Mouse (Mus musculus): ENCODE measurements around the gene Teddm1a. TPM values are rescaled to one million over a fixed set of nuclear protein-coding genes. Genes with fewer than 3 reads are reported as not detected.
A peak's percentile ranks its signal among the peaks of the same experiment; 100 is the strongest.

The Teddm1a gene
- total and polyA plus RNA-seq, 3 experiments = not detected

DNA sequence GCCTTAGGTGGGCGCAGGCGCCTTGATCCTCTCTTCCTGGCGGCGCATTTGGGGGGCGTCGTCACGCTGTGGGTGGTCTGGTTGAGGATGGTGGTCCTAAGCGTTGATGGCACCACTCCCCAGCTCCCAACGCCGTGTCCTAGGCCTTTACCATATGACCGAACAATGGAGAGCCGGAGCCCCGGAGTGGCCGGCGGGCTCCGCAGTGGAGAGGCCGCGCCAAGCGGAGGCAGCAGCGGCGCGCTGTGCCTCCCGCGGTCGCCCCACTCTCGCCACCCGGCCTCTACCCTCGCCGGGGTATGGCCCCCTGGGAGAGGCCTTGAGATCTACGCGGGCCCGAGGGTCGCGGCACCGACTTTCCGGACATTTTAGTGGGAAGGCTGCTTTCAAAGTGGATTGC lies 8.8 kb downstream of the Teddm1a start:
- H3K36me3 ChIP-seq (ENCODE audit: control insufficient read depth, insufficient read depth, low read length) = peaks cover 31% of the 10 kb centered on the region
- H3K27ac ChIP-seq = peak overlapping the region; percentile 98
- no peak for DNase-seq
- no peak for TF ChIP-seq EP300 (IDR thresholded peaks at IDR 0.05; ENCODE audit: insufficient read depth, low read depth, low read length)
- no peak for TF ChIP-seq POLR2A (IDR thresholded peaks at IDR 0.05; ENCODE audit: insufficient read depth, low read depth, low read length)
- no peak for TF ChIP-seq CTCF (IDR thresholded peaks at IDR 0.05)
- intact Hi-C loops (cut with DNase I) = no loop called here
- H3K79me2 ChIP-seq (replicated peaks; ENCODE audit: control insufficient read depth, insufficient read depth, low read length) = no peaks in the 10 kb centered on the region
- H3K9ac ChIP-seq (ENCODE audit: low read depth, low read length) = peak overlapping the region; percentile 89
- H3K4me1 ChIP-seq (ENCODE audit: control insufficient read depth, insufficient read depth, low read length) = peaks cover 10% of the 10 kb centered on the region
- peak overlapping the region; percentile 81 for H3K4me3 ChIP-seq
- H3K27me3 ChIP-seq (ENCODE audit: control insufficient read depth, insufficient read depth, low read length) = no peaks in the 10 kb centered on the region
- under 1% methylated on average over 36 of the region's 36 CpGs for WGBS

DNA sequence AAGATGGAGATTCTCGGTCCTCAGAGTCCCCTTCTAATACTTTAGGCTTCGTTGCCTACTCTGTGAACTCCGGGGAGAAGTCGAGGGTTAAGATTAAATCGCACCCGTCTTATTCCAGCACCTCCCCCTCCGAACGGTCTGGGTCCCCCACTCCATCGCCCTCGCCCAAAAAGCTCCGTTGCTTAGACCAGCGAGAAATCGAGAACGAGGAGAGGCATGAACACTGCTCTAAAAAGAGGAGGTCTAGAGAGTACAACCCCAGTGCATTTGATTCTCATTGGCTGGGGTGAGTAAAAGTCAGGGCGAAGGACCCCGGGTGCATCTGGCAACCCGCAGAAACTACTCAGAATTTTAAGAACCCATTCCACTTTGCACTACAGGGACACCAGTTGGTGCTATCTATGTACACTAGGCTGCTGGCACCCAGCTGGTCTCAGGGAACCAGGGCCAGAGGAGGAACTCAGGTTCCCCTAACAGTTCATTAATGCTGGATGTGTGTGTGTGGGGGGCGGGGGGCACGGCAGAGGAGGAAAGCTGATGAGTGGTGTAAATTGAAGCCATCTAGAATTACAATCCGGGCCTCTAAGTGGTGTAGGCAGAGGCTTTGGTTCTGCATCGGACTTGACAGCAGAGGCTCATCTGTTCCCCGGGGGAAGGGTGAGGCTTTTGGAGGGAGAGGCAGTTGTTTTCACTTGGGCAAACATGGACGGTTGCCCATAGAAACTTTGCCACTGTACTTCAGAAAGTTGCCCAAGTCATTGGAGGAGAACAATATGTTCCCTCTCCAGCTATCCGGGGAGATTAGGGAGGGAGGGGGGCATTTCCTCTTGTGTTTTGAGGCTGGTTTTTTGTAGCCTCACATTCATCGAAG lies 9.6 kb downstream of the Teddm1a start:
- peak overlapping the region; percentile 81 for H3K4me3 ChIP-seq
- TF ChIP-seq EP300 (IDR thresholded peaks at IDR 0.05; ENCODE audit: insufficient read depth, low read depth, low read length) (peak; percentile 54; the same call in 1 of the 2 replicates), POLR2A (IDR thresholded peaks at IDR 0.05; ENCODE audit: insufficient read depth, low read depth, low read length) (no peak)
- no peaks in the 10 kb centered on the region for H3K27me3 ChIP-seq (ENCODE audit: control insufficient read depth, insufficient read depth, low read length)
- intact Hi-C loops (cut with DNase I) = loop anchor here (1.0 kb wide), 1 partner anchor 21 kb away; no protein-coding TSS in a partner anchor
- peaks cover 10% of the 10 kb centered on the region for H3K4me1 ChIP-seq (ENCODE audit: control insufficient read depth, insufficient read depth, low read length)
- peak; percentile 68 to 74 for DNase-seq
- H3K79me2 ChIP-seq (replicated peaks; ENCODE audit: control insufficient read depth, insufficient read depth, low read length) = no peaks in the 10 kb centered on the region
- H3K9ac ChIP-seq (ENCODE audit: low read depth, low read length) = peak overlapping the region; percentile 89
- WGBS = 1% methylated on average over 25 of the region's 25 CpGs
- H3K27ac ChIP-seq = peak overlapping the region; percentile 98
- peaks cover 33% of the 10 kb centered on the region for H3K36me3 ChIP-seq (ENCODE audit: control insufficient read depth, insufficient read depth, low read length)

DNA sequence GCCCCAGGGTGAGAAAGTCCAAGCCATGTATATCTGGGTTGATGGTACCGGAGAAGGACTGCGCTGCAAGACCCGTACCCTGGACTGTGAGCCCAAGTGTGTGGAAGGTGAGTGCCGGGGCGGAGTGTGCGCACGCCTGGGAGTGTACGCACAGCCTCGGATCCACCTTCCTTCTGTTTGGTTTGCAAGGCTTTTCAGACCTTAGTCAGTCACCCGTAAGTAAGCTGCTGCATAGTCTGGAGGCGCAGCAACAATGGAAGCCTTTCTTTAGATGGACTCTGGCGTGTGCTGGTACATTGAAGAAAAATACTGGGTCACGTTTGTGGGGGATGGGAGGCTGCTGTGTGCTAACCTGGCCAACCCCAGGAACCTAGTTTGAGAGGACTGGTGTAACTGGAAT lies 11.5 kb downstream of the Teddm1a start:
- H3K27me3 ChIP-seq (ENCODE audit: control insufficient read depth, insufficient read depth, low read length) = no peaks in the 10 kb centered on the region
- TF ChIP-seq POLR2A (IDR thresholded peaks at IDR 0.05; ENCODE audit: insufficient read depth, low read depth, low read length) = no peak
- TF ChIP-seq CTCF (IDR thresholded peaks at IDR 0.05) = no peak
- TF ChIP-seq EP300 (IDR thresholded peaks at IDR 0.05; ENCODE audit: insufficient read depth, low read depth, low read length) = no peak
- intact Hi-C loops (cut with DNase I) = no loop called here
- no peak overlapping the region for H3K4me3 ChIP-seq
- H3K4me1 ChIP-seq (ENCODE audit: control insufficient read depth, insufficient read depth, low read length) = peaks cover 10% of the 10 kb centered on the region
- WGBS = 91% methylated on average over 13 of the region's 13 CpGs
- no peak for DNase-seq
- no peak overlapping the region for H3K9ac ChIP-seq (ENCODE audit: low read depth, low read length)
- no peaks in the 10 kb centered on the region for H3K79me2 ChIP-seq (replicated peaks; ENCODE audit: control insufficient read depth, insufficient read depth, low read length)
- H3K27ac ChIP-seq = no peak overlapping the region
- H3K36me3 ChIP-seq (ENCODE audit: control insufficient read depth, insufficient read depth, low read length) = peaks cover 41% of the 10 kb centered on the region

DNA sequence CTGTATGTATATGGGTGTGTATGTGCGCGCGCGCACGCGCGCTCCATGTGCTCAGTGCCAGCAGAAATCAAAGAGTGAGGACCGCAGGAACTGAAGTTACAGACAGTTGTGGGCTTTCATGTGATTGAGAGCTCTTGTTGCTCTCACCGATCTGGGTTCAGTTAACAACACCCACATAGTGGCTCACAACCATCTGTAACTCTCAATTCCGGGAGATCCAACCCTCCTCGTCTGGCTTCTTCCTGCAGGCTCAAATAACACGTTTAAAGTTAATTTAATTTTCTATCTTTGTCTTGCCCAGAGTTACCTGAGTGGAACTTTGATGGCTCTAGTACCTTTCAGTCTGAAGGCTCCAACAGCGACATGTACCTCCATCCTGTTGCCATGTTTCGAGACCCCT lies 12.7 kb downstream of the Teddm1a start:
- 90% methylated on average over 14 of the region's 14 CpGs for WGBS
- Histone ChIP-seq H3K4me1 (ENCODE audit: control insufficient read depth, insufficient read depth, low read length) (peaks cover 11% of the 10 kb centered on the region), H3K79me2 (replicated peaks; ENCODE audit: control insufficient read depth, insufficient read depth, low read length) (no peaks in the 10 kb centered on the region), H3K27ac (no peak overlapping the region), H3K36me3 (ENCODE audit: control insufficient read depth, insufficient read depth, low read length) (peaks cover 50% of the 10 kb centered on the region), H3K4me3 (no peak overlapping the region), H3K27me3 (ENCODE audit: control insufficient read depth, insufficient read depth, low read length) (no peaks in the 10 kb centered on the region), H3K9ac (ENCODE audit: low read depth, low read length) (no peak overlapping the region)
- intact Hi-C loops (cut with DNase I) = no loop called here
- DNase-seq = no peak
- TF ChIP-seq CTCF (IDR thresholded peaks at IDR 0.05) = no peak
- no peak for TF ChIP-seq POLR2A (IDR thresholded peaks at IDR 0.05; ENCODE audit: insufficient read depth, low read depth, low read length)
- no peak for TF ChIP-seq EP300 (IDR thresholded peaks at IDR 0.05; ENCODE audit: insufficient read depth, low read depth, low read length)

DNA sequence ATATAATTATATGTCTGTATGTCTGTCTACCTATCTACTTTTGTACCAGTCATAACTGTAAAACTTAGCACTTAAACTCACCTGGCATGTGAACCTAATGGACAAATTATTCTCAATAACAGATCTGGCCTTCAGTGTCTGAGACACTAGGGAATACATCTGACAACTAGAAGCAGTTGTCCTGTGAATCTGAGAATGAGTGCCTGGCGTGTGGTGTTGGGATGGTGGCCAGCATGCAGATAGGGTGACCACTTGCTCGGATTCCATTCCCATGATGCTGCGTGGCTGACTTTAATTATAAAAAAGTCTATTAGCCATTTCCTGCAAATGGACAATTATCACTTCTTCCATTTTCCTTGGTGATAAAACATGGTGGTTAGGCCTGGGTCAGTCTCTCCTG lies 14.3 kb downstream of the Teddm1a start:
- no peaks in the 10 kb centered on the region for H3K27me3 ChIP-seq (ENCODE audit: control insufficient read depth, insufficient read depth, low read length)
- peaks cover 56% of the 10 kb centered on the region for H3K36me3 ChIP-seq (ENCODE audit: control insufficient read depth, insufficient read depth, low read length)
- H3K79me2 ChIP-seq (replicated peaks; ENCODE audit: control insufficient read depth, insufficient read depth, low read length) = no peaks in the 10 kb centered on the region
- peak overlapping the region; percentile 9; the same call in 1 of the 2 replicates for H3K27ac ChIP-seq
- H3K4me3 ChIP-seq = no peak overlapping the region
- WGBS = 43% methylated on average over 3 of the region's 3 CpGs
- peaks cover 15% of the 10 kb centered on the region for H3K4me1 ChIP-seq (ENCODE audit: control insufficient read depth, insufficient read depth, low read length)
- DNase-seq = no peak
- no peak overlapping the region for H3K9ac ChIP-seq (ENCODE audit: low read depth, low read length)
- intact Hi-C loops (cut with DNase I) = no loop called here
- no peak for TF ChIP-seq EP300 (IDR thresholded peaks at IDR 0.05; ENCODE audit: insufficient read depth, low read depth, low read length)
- no peak for TF ChIP-seq CTCF (IDR thresholded peaks at IDR 0.05)
- TF ChIP-seq POLR2A (IDR thresholded peaks at IDR 0.05; ENCODE audit: insufficient read depth, low read depth, low read length) = no peak

DNA sequence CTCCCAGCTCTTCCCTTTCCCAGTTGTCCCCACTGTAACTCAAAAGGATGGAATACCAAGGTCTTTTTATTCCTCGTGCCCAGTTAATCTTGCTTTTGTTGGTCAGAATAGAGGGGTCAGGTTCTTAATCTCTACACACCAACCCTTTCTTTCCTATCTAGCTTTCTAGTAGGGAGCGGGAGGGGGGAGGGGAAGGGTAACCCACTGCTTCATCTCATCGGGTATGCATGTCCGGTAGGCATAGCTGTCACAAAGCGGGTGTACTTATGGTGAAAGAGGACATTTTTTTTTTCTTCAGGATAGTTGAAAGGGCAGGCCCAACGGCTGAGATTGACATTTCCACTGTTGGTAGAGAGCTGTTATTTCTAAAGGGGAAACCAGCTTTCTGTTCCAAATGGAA lies 16.7 kb downstream of the Teddm1a start:
- H3K36me3 ChIP-seq (ENCODE audit: control insufficient read depth, insufficient read depth, low read length) = peaks cover 45% of the 10 kb centered on the region
- H3K4me1 ChIP-seq (ENCODE audit: control insufficient read depth, insufficient read depth, low read length) = peaks cover 10% of the 10 kb centered on the region
- TF ChIP-seq CTCF (IDR thresholded peaks at IDR 0.05) (no peak), EP300 (IDR thresholded peaks at IDR 0.05; ENCODE audit: insufficient read depth, low read depth, low read length) (no peak), POLR2A (IDR thresholded peaks at IDR 0.05; ENCODE audit: insufficient read depth, low read depth, low read length) (no peak)
- H3K4me3 ChIP-seq = no peak overlapping the region
- intact Hi-C loops (cut with DNase I) = no loop called here
- no peak for DNase-seq
- H3K27ac ChIP-seq = no peak overlapping the region
- H3K79me2 ChIP-seq (replicated peaks; ENCODE audit: control insufficient read depth, insufficient read depth, low read length) = no peaks in the 10 kb centered on the region
- WGBS = 81% methylated on average over 6 of the region's 6 CpGs
- no peak overlapping the region for H3K9ac ChIP-seq (ENCODE audit: low read depth, low read length)
- no peaks in the 10 kb centered on the region for H3K27me3 ChIP-seq (ENCODE audit: control insufficient read depth, insufficient read depth, low read length)
